Mouse (Mus musculus): ENCODE measurements around the gene Abcg2.
A peak's percentile ranks its signal among the peaks of the same experiment; 100 is the strongest.
"Not testable (repeated sequence)": the region's sequence is repeated elsewhere in the genome, so short reads cannot be mapped to it uniquely, and the experiment has no call there.

Gene Abcg2

GRCm38 (mm10) chr6:58584223-58584622, at the start of gene Abcg2:
Gene Abcg2 (plus strand): TSS chr6:58584523.
- not testable (repeated sequence) for DNase-seq (ENCODE audit: extremely low spot score)

GRCm38 (mm10) chr6:58540263-58540662, 44.1 kb upstream of the Abcg2 start:
- DNase-seq (ENCODE audit: extremely low spot score) = not testable (repeated sequence)

GRCm38 (mm10) chr6:58542852-58543251, 41.5 kb upstream of the Abcg2 start:
- DNase-seq (ENCODE audit: extremely low spot score) = not testable (repeated sequence)

- peak; percentile 18 for DNase-seq (ENCODE audit: extremely low spot score)
Observed at GRCm38 (mm10) chr6:58544971-58545370, 39.4 kb upstream of the Abcg2 start.

- DNase-seq (ENCODE audit: extremely low spot score) = not testable (repeated sequence)
Observed at GRCm38 (mm10) chr6:58546050-58546449, 38.3 kb upstream of the Abcg2 start.

- DNase-seq (ENCODE audit: extremely low spot score) = peak; percentile 25
Observed at GRCm38 (mm10) chr6:58546816-58547215, 37.5 kb upstream of the Abcg2 start.

GRCm38 (mm10) chr6:58553812-58554211, 30.5 kb upstream of the Abcg2 start:
- not testable (repeated sequence) for DNase-seq (ENCODE audit: extremely low spot score)

- DNase-seq (ENCODE audit: extremely low spot score) = not testable (repeated sequence)
Observed at GRCm38 (mm10) chr6:58593987-58594844, 9.9 kb downstream of the Abcg2 start.

- peak; percentile 53 for DNase-seq (ENCODE audit: extremely low spot score)
Observed at GRCm38 (mm10) chr6:58595639-58596293, 11.4 kb downstream of the Abcg2 start.

GRCm38 (mm10) chr6:58596294-58596653, 12.0 kb downstream of the Abcg2 start:
- peak; percentile 73 for DNase-seq (ENCODE audit: extremely low spot score)

- DNase-seq (ENCODE audit: extremely low spot score) = not testable (repeated sequence)
Observed at GRCm38 (mm10) chr6:58602119-58602518, 17.8 kb downstream of the Abcg2 start.

- DNase-seq (ENCODE audit: extremely low spot score) = not testable (repeated sequence)
Observed at GRCm38 (mm10) chr6:58602991-58603390, 18.7 kb downstream of the Abcg2 start.

- DNase-seq (ENCODE audit: extremely low spot score) = peak; percentile 25
Observed at GRCm38 (mm10) chr6:58603485-58604090, 19.3 kb downstream of the Abcg2 start.

GRCm38 (mm10) chr6:58606642-58607041, 22.3 kb downstream of the Abcg2 start:
- no peak for DNase-seq (ENCODE audit: extremely low spot score)

- no peak for DNase-seq (ENCODE audit: extremely low spot score)
Observed at GRCm38 (mm10) chr6:58608422-58608821, 24.1 kb downstream of the Abcg2 start.

- DNase-seq (ENCODE audit: extremely low spot score) = no peak
Observed at GRCm38 (mm10) chr6:58609919-58610759, 25.8 kb downstream of the Abcg2 start.

GRCm38 (mm10) chr6:58610760-58611654, 26.7 kb downstream of the Abcg2 start:
- DNase-seq (ENCODE audit: extremely low spot score) = no peak

GRCm38 (mm10) chr6:58624126-58624525, 39.8 kb downstream of the Abcg2 start:
- no peak for DNase-seq (ENCODE audit: extremely low spot score)

- no peak for DNase-seq (ENCODE audit: extremely low spot score)
Observed at GRCm38 (mm10) chr6:58629238-58629637, 44.9 kb downstream of the Abcg2 start.

- DNase-seq (ENCODE audit: extremely low spot score) = no peak
Observed at GRCm38 (mm10) chr6:58632419-58632818, 48.1 kb downstream of the Abcg2 start.

GRCm38 (mm10) chr6:58633731-58634130, 49.4 kb downstream of the Abcg2 start:
- no peak for DNase-seq (ENCODE audit: extremely low spot score)

Measured in embryo, embryonic 9.5 days (tissue).